Mouse (Mus musculus) cerebellum, adult 9-11 months (tissue): ENCODE results near the gene Colca2.

Experiments used
- DNase-seq: peaks from one replicate; pipeline ENCODE4 v3.0.0; 2022

The Colca2 gene

DNA sequence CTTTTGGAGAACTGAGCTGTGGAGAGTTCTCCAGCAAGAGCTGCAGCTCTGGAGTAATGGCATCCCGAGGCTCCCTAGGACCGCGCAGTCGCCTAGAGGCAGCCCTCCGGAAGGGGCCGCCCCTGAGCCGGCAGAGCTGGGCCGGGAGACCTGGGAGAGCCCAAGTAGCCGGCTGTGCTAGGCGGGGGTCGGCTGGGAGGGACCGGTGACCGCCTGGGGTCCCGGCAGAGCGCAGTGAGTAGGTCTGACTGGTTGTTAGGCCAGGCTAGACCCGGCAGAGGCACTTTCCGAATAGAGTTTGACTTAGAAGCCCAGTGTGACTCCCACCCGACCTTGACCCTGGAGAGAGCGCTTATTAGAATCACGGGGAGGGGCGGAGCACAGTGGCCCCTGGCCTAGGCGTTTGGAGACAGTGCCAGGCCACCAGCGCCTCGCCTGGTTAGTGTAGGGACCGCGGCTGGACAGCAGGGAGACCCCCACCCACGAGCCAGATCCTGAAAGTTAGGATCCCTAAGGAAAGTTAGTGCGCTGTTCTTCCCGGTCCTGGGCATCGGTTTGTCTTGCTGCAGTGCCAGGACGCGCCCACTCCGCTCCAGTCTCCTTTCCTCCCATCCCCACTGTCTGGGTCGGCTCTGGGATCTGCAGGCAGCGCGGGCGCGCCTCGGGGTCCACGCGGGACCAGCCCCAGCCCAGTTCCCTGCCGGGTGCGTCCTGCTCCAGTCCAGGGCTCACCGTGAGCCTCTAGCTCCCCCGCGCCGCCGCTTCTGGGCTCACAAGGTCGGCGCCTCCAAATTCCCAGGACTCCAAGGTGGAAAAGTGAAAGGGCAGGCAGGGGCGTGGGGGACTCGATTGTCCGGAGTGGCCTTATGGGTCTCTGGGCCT lies at the start of gene Colca2:
Gene Colca2 (minus strand): TSS at position 70 of the 882 bp plus-strand sequence.
- peak; percentile 12 for DNase-seq

DNA sequence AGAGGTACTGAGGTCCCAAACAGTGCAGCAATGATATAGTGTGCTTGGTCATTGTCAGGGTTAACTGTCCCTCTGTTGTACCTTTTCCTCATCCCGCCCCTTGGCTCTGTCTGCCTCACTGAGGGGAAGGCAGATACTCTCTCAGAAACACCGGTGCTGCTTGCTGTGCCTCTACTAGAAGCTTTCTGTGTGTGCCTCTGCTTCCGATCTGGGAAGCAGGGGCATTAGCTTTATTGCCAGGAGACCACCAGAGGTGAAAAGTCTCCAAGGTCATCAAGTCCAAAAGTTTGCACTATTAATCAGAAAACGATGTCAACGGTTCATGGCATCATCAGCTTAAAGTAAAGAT lies 49.2 kb upstream of the Colca2 start:
- no peak for DNase-seq

DNA sequence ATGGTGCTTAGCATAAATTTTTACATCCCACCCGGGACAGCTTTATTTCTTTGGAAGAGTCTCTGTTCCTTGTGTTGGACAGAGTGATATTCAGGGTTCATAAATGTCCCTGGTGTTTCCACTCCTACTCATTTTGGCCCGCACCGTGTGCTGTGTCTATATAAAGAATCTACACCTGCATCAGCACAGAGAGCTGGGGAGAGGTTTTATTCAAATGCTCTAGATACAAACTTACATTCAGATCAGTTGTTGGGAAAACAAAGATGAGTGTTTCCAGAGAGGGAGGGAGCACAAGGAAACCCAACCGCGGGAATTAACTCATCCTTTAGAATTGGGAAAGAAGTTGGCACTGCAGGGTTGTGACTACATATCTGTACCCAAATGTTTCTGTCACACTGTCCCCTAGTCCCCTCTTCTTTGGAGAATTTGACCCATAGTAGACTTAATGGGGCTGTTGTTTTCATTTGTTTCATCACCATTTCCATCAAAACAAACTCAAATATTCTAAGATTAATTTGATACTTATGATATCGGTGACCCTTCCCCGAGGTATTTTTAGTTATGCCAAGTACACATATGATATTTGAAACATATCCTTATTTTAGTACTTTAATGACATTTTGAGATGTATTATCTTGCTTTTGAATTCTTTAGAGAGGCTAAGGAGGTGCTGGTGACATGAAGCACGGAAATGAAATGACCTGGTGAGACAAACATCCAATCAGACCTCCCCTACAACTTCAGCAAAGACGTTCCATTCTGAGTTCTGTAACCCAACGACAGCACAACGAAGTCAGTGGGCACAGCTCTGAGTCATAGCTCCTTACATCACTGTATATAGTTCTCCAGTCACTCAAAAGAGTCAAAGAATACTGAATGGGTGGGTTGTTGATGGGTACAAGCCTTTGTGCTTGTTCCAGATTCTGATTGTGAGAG lies 48.5 kb upstream of the Colca2 start:
- DNase-seq: no peak

DNA sequence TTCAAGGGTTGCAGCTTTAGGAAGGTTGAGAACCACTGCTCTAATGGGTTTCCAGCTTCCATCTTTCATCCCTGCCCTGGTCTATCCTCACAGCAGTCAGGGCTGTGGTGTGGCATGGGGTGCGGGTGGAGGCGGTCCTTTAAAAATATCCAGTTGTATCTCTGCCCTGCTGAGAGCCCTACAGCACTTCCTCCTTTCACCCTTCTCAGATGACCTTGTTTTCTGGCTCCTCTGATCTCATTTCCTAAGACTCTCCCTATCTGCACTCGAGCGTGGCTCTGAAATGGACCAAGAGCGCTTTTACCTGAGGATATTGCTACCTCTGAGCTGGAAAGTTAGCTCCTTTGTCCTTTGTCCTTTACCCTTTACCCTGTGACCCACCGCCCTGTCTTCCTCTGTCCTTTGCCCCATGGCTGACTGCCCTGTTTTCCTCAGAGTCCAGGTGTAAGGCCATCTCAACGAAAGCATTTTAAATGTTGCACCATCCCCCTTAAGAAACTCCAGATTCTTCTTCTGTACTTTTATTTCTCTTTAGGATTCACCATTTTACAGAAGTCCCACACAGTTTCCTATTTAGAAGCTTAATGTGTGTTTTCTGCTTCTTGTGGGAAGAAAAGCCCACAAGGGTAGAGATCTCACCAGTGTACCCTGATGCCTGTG lies 46.2 kb upstream of the Colca2 start:
- DNase-seq: no peak

DNA sequence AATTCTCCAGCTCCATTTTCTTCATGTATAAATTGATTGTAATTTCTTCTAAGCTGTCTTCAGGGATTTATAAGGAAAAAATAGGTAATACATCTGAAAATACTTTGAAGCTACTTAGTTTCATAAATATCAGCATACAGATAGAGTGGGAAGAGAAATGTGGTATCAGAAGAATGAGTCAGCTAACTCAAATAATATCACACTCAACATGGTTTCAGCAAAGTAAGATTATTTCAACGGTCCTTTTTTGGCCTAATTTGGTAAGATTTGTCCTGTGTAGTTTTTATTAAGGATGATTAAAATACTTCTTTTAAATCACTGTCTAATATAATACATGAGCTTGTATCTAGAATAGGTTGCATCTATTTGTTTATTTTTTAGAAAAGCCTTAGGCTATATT lies 41.7 kb upstream of the Colca2 start:
- DNase-seq: no peak

DNA sequence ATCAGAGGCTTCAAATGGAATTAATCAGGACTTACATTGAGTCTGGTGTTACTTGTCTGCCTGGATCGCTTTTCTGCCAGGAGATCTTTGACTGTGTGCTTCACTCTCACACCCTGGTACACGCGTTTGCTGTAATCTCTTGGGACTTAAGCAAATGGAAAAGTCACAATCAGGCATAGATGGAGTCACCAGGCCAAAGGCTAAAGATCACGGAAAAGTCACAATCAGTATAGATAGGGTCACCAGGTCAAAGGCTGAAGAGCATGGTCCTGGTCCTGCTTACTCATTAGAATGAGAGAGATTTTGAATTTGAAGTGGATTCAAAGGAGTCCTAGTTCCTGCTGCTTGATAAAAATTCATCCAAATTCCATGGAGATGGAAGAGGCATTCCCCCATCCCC lies 39.9 kb upstream of the Colca2 start:
- no peak for DNase-seq

DNA sequence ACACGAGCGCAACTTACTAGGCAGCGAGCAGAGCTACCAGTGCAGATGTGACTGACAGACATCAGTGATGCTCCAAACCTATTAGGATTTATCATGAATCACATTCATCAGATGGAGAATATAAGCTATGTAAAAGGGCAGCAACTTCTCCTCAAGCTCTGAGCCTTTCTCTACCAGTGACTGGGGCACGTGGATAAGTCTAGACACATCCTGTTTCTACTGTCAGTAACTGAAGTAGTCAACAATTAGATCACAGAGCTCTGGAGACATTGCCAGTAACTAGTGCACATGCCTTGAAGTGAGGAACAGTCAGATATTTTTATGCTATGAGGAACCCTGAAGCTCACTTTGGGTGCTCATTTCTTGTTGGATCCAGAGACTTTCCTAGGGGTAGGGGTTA lies 39.0 kb upstream of the Colca2 start:
- no peak for DNase-seq

DNA sequence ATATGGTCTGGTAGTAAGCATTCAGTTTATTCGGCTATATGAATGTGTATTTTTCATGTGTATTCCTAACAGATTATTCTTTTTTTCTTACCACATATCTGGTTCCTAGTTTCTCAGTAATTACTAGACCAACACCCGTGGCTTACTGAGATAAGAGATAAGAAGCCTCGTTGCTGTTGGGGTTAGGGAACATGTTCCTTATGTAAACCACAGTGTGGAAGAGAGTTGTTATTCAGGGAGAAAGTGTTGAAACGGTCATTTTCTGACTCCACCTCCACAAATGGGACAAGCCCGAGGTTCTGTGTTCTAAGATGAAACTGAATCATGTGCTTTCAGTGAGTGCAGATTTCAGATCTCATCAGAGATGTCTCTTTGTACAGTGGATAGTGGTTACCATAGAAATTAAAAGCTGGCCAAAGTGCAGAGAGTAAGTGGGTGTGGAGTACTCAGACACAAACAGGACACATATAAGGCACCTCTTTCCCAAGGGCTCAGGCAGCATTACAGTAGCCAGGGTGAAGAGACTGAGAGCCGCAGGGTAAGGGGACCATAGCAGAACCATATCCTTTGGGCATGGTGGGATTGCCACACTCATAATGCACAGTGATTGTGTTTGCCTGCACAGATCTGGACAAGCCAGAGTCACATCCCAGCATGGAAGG lies 37.2 kb upstream of the Colca2 start:
- no peak for DNase-seq

DNA sequence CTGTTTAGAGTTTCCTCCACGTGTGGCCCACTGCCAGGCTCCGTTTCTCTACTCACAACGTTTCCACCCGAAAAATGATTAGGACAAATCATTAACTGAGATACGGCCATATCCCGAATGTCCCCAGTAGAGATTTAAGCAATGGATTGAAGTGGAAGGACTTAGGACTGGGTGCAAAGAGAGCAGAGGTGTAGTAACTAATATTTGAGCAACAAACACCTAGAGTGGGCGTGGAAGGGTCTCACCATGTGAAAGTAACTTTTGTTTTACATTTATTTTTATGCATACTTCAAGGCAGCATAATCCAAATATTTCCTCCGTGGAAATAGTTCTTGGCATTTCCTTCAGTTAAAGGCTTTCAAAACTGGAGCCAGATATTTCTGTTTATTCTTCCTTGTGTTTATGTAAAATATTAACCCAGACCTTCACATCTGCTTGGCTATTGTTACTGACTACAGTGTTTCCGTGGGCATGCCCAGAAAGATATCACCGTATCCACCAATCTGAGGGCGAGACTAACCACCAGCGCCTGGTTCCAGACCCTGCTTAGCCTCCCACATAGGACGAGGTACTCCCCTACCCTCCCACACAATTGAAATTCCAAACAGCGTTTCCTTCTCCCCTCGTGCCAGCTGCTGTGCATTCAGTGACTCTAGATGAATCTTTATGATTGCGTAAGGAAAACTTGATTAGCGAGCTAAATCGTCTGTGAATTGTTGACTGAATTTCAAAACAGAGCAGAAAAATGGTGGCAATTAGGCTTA lies 34.4 kb upstream of the Colca2 start:
- DNase-seq: no peak

DNA sequence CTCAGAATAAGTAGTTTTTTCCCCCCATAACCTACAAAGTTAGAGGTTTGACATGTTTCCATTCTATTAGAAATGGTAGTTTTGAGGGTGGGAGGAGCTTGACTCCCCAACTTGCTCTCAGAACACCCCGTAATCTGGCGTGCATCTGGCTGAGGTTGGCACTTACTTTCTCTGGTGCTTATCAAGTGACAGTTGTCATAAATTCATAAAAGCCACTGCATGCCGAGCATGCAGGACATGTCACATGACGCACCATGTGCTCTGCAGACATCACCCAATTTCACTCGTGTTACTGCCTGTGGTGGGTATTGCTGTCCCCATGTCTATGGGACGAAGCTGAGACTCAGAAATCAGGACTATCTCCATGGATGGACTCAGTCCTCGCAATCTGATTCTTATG lies 32.1 kb upstream of the Colca2 start:
- DNase-seq: no peak

DNA sequence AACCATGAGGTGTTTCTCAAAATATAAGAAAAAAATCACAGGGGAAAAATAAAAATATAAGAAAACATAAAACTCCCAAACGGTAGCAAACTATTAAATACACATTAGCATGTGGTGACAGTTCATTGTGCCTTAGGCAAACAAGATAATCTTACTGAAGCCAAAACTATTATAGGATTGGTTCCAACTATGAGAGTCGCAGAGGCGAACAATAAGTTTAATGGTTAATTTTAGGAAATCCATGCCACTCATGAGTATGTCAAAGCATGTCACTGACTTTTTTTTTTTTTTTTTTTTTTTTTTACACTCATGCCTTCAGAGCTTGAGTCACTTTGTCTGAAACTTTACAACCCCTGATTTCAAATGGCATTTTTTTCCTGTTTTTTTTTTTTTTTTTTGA lies 28.0 kb upstream of the Colca2 start:
- DNase-seq: no peak

DNA sequence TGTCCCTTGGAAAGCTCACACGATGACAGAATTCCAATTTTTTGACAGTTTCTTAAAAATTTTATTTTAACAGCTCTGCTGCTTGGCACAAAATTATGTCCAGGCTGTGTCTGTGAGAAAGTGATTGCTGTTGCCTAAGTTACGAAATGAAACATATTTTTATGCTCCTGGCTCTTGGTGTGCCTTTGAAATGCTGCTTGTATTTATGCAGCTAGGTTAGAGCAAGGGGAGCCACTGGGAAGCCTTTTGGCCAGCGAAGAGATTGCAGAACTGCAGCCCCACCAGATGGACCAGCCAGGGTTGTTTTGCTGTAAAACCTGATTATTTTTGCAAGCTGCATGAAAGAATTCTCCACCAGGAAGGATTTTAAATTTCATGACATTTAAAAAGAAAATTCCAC lies 26.8 kb upstream of the Colca2 start:
- no peak for DNase-seq

DNA sequence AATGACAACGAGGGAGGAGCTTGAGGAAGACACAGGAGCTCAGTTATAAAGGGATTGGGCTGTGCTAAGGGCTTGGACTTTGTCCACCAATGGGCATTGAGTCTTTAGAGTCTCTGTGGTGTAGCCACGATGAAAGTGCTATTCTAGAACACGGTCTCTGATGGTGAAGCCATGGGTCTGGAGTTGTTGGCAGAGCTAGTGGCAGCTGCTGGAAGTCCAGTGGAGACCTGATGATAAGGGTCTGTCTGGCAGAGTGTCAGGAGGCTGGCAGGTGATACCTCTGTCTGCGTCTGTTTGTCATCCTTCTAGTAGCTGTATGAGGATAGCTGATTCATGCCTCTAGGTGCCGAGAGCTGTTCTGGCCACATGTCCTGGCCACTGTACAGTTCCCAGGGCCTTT lies 25.6 kb upstream of the Colca2 start:
- no peak for DNase-seq

DNA sequence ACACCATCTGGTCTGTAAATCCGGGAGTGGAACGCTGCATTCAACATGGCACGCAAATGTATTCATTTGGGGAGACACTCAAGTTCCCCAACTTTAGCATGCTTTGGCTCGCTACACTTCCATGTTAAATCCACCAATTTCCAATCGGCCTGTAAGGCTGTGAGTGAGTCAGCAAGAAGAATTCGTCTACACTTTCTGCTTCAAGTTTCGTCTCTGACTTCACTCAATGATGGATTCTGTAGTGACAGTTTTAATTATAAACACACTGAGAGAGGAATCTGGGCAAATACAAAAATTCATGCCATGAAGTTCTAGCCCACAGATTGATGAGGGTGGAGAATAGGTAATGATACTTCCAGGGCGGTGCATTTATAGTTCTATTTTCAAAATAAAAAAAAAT lies 15.2 kb upstream of the Colca2 start:
- no peak for DNase-seq

DNA sequence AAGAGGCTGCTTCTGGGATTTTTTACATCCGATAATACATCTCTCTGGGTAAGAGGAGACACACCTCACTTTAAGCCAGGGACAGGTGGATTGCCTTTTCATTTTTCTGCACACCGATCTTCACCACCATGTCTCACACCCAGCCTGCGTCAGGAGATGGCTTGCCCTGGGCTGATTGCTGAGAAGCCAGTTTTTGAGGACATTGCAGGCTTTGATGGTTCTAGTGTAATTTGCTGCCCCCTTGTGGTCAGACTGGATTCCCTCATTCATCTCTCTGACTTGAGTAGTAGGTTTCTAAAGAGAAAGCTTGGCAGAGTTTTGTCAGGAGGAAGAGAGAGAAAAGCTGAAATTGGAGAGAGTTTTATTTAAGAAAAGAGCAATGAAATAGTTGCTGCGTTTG lies 14.3 kb upstream of the Colca2 start:
- peak; percentile 59 for DNase-seq

DNA sequence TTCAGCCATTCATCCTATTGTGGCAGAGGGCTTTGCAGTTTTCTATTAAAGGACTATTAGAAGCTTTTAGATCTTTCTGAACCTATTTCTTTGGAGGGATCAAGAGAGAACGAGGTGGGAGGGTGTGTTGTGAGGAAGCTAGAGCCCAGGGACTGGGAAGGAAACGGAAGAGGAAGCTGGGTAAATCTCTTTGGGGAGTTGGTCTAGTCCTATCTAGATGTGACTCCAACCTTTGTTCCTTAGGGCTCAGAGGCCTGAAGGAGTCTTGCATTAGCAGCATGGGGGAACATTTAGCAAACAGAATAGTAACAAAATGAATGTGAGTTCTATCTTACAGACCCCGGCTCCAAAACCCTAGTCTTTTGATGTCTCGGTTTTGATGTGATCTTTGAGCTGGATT lies 12.6 kb upstream of the Colca2 start:
- DNase-seq: no peak

DNA sequence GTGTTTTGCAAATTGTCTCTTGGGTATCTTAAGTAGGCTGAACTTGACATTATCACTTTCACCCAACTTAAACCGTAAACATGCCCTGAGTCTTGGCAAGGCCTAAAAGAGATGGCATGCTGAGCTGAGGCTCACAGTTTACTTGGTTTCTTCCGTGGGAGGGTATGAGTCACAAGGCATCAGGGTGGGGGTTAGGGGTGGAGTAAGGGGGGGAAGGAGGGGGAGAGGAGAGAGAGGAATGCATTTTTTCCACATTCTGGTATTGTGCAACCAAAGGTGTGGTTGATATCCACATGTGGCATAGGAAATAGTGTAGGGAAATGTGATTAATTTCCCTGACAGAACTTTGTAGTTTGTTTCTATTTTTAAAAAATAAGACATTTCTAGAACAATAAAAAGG lies 7.7 kb upstream of the Colca2 start:
- no peak for DNase-seq

DNA sequence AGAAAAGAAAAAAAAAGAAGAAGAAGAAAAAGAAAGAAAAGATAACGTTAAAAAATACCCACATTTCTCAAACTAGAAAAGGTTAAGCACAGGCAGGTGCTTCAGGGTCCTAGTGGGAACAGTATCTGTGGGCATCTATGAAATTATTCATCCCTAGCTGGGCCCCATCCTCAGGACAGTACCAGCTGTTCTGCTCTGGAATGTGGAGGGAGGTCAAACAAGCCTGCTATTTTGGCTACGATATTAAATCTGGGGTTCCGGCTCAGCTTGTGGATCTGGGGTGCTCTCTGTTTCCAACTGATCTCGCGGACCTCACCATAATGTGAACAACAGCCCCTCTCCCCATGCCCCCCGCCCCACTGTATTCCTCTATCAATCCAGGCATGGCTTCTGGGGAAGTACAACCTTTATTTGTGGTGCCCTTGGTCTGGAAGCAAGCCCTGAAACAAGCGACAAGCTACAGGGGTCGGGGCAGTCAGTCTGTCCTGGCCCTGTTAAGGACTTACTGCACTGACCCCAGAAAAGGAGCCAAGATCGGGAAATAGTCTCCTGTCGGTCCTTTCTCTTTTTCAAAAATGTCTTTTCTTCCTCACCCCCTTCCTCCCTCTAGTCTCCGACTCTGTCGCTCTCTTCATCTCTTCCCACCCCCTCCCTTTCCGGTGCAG lies 403 bp downstream of the Colca2 start:
- DNase-seq: no peak

DNA sequence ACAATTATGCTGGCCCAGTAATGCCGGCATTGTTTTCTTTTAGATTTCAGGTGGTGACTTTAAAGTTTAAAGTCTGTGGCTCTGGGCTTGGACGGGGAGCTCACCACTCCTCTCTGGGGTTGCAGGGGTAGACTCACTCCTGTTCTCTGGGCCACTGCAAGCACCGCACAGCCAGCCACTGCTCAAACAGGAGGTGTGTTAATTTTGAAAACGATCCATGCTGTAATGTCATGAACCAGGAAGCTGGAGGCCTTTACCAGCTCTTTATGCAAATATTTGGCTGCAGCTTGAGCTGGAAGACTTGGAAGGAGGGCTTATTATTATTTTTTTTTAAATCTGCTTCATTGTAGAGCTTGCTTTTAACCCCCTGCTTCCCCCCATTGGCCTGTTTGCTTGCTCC lies 3.7 kb downstream of the Colca2 start:
- no peak for DNase-seq

DNA sequence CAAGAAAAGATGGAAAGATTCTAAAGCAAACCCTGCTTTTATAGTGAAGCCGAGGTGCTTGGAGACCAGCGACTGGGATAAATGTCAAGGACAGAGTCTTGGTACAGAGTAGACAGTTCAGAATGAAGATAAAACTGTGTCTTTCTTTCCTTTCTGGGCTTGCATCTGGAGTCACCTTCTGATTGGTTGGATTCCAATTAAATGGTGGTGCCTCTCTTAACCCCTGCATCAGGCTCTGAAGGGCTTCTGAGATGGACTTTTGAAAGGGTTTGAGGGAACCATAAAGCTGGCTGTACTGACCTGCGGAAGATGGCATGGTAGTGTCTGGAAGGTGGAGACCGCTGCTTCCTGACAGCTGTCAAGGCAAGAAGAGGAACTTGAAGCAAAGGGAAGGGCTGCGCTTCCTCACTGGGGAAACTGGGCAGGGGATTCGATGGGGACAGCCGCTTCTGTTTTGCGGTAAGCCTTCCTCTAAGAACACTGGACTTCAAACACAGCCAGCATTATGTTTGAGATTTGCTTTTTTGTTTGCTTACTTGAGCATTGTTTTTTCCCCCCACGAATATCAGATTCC lies 4.7 kb downstream of the Colca2 start:
- DNase-seq: no peak

DNA sequence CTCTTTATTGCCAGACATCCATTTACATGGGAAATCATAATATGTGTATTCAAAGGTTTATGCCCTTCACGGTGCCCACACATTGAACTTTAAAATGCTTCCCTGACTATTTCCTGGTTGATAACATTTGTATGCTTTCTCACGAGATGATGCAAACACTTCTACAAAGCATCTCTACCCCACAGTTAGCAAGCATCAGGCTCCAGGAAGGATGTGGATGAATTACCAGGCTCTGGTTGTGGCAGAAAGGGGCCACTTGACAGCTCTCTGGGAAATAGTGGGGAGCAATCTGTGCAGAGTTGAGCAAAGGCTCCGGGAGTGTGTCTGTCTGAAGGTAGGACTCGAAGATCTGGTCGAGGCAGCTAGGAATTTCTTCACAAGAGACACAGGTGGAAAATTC lies 6.3 kb downstream of the Colca2 start:
- DNase-seq: no peak
